Mouse (Mus musculus) spleen, adult 2 months (tissue): ENCODE results near the gene Gm27021. TPM values are rescaled to one million over a fixed set of nuclear protein-coding genes. Genes with fewer than 3 reads are reported as not detected.

Experiments used
- DNase-seq, 2 experiments: peaks; one replicate each; pipeline versions ENCODE4 v3.0.0 to v3.0.0-alpha.2; 2012 to 2021; ENCODE audit warnings: low spot score in 2 of 2, low read depth in 1 of 2
- H3K27ac ChIP-seq: fragments of 200-500 bp; 2 replicates; pipeline ENCODE4 v1.5.1; 2012; ENCODE audit warnings: low read length, inconsistent platforms; ENCODE audit not compliant: insufficient read depth
- H3K27me3 ChIP-seq: fragments of 200-500 bp; 2 replicates; pipeline ENCODE4 v1.6.1; 2012; ENCODE audit warnings: mild to moderate bottlenecking, moderate library complexity, low read length, inconsistent platforms; ENCODE audit not compliant: control insufficient read depth, insufficient read depth
- H3K36me3 ChIP-seq: fragments of 200-500 bp; 2 replicates; pipeline ENCODE4 v1.6.1; 2012; ENCODE audit warnings: mild to moderate bottlenecking, low read length, inconsistent platforms; ENCODE audit not compliant: control insufficient read depth, insufficient read depth
- H3K4me1 ChIP-seq: fragments of 200-500 bp; 2 replicates; pipeline ENCODE4 v1.6.1; 2011; ENCODE audit warnings: inconsistent platforms; ENCODE audit not compliant: control insufficient read depth, insufficient read depth, insufficient read length
- H3K4me3 ChIP-seq: fragments of 200-500 bp; 2 replicates; pipeline ENCODE4 v1.5.1; 2011; ENCODE audit warnings: mild to moderate bottlenecking, inconsistent platforms; ENCODE audit not compliant: insufficient read depth, insufficient read length; ENCODE audit errors: extremely low read depth
- CTCF ChIP-seq: fragments of 200-500 bp; IDR thresholded peaks from 2 replicates; pipeline ENCODE4 v1.5.1; 2011; ENCODE audit warnings: mild to moderate bottlenecking, inconsistent platforms; ENCODE audit not compliant: insufficient read depth, insufficient read length, insufficient replicate concordance; ENCODE audit errors: extremely low read depth
- POLR2A ChIP-seq: fragments of 200-500 bp; IDR thresholded peaks from 2 replicates; pipeline ENCODE4 v1.6.1; 2011; ENCODE audit warnings: low read depth, low read length, inconsistent platforms
- WGBS: fragments of 180-500 bp; shearing (Covaris S2); methylation state at CpG from one replicate; pipeline ENCODE4 v1.1.7; 2018; 5-methylcytosine and 5-hydroxymethylcytosine counted together
- polyA plus RNA-seq: library from polyadenylated mRNA; depleted of rRNA; stranded (reverse); fragments of >200 nt; gene quantifications from 2 replicates; pipeline ENCODE4 v1.2.3, GENCODE M21; 2012; rRNA removed

Gene Gm27021
- polyA plus RNA-seq, 1 experiment: 0.18 TPM

GRCm38 (mm10) chr8:120563851-120564837 is 103.7 kb downstream of the Gm27021 start:
- Histone ChIP-seq H3K27me3 (no peaks in the 10 kb centered on the region), H3K4me3 (no peak overlapping the region), H3K4me1 (peaks cover 18% of the 10 kb centered on the region; the same call in 1 of the 2 replicates), H3K27ac (peak overlapping the region; percentile 73), H3K36me3 (peaks cover 31% of the 10 kb centered on the region)
- WGBS: 23% methylated on average over 20 of the region's 20 CpGs
- peak in 1 of 2 experiments; percentile 52 for DNase-seq
- TF ChIP-seq POLR2A: no peak
- TF ChIP-seq CTCF: no peak

DNA sequence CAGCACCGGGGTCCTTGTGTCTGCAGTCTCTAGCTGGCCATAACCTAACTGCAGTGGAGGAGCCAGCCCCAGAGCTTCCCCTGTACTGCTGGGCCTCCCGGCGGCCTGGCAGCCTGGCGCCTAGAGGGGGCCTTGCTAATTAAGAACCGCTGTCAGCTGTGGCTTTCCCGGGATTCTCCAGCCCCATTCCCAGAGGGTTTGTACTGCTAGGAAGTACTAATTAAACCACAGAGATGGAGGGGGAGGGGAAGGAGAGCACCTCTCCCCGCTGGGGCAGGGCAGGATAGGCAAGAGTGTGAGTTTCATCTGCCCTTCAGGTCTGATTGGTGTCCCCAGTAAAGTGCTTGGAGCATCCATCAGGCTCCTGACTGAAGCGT is 104.5 kb downstream of the Gm27021 start:
- Histone ChIP-seq H3K27ac (peak overlapping the region; percentile 73), H3K4me3 (no peak overlapping the region), H3K4me1 (peaks cover 18% of the 10 kb centered on the region; the same call in 1 of the 2 replicates), H3K36me3 (peaks cover 25% of the 10 kb centered on the region), H3K27me3 (no peaks in the 10 kb centered on the region)
- no peak for TF ChIP-seq POLR2A
- TF ChIP-seq CTCF: no peak
- no peak for DNase-seq
- WGBS: 42% methylated on average over 8 of the region's 8 CpGs

DNA sequence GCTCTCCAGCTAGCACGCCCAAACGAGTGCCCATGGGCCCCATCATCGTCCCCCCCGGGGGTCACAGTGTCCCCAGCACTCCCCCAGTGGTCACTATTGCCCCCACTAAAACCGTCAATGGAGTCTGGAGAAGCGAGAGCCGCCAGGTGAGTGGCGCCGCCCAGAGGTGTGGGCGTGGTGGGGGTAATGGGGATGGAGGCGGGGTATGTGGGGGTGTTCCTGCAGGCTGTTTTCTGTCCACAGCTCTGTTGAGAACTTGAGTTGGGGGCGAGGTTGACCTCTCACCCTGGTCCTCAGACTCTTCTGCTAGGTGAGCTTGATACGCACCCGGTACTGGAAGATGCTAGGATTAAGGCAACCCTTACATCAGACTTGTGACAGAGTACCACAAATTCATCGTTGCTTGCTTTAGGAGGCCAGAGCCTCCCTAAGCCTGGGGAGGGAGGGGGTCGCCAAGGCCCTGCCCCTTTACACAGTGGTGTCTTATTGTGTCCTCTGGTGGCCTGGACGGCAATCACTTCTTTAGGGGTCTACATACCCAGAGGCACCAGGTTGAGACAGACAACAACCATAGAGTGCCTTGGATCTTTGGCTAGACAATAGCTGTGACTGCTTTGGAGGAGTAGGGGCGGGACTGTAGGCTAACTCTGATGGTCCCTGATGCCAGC is 105.1 kb downstream of the Gm27021 start:
- Histone ChIP-seq H3K27ac (peak overlapping the region; percentile 73; the same call in 1 of the 2 replicates), H3K27me3 (no peaks in the 10 kb centered on the region), H3K36me3 (peaks cover 21% of the 10 kb centered on the region), H3K4me1 (peaks cover 18% of the 10 kb centered on the region; the same call in 1 of the 2 replicates), H3K4me3 (no peak overlapping the region)
- no peak for TF ChIP-seq CTCF
- no peak for TF ChIP-seq POLR2A
- WGBS: 90% methylated on average over 18 of the region's 18 CpGs
- DNase-seq: no peak

- DNase-seq: no peak
- Histone ChIP-seq H3K27ac (no peak overlapping the region), H3K36me3 (peaks cover 12% of the 10 kb centered on the region), H3K4me3 (no peak overlapping the region), H3K27me3 (no peaks in the 10 kb centered on the region), H3K4me1 (peaks cover 19% of the 10 kb centered on the region; the same call in 1 of the 2 replicates)
- 86% methylated on average over 22 of the region's 22 CpGs for WGBS
- no peak for TF ChIP-seq POLR2A
- TF ChIP-seq CTCF: peak; percentile 26; the same call in 1 of the 2 replicates
Measured at GRCm38 (mm10) chr8:120561539-120562435, 106.1 kb downstream of the Gm27021 start.

DNA sequence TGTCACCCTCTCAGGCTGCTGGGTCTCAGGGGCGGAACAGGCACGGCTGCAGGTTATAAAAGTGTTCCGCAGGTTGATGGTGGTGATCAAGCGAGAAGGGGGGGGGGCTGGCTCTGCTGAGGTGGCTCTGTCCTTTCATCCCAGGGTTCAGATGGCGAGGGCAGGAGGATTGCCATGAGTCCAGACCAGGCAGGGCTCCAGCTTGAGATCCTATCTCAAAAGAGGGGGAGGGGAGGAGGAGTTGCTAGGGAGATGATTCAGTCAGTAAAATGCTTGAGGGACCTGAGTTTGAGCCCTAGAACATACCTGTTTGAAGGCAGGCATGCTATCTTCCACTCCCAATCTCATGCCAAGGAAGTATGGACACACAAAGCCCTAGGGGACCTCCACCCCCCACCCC is 107.3 kb downstream of the Gm27021 start:
- no peak overlapping the region for H3K4me3 ChIP-seq
- no peak overlapping the region for H3K27ac ChIP-seq
- H3K4me1 ChIP-seq: peaks cover 23% of the 10 kb centered on the region; the same call in 1 of the 2 replicates
- H3K27me3 ChIP-seq: no peaks in the 10 kb centered on the region
- DNase-seq: no peak
- 93% methylated on average over 5 of the region's 5 CpGs for whole genome bisulfite sequencing
- no peak for TF ChIP-seq CTCF
- no peak for TF ChIP-seq POLR2A
- H3K36me3 ChIP-seq: peaks cover 6% of the 10 kb centered on the region

DNA sequence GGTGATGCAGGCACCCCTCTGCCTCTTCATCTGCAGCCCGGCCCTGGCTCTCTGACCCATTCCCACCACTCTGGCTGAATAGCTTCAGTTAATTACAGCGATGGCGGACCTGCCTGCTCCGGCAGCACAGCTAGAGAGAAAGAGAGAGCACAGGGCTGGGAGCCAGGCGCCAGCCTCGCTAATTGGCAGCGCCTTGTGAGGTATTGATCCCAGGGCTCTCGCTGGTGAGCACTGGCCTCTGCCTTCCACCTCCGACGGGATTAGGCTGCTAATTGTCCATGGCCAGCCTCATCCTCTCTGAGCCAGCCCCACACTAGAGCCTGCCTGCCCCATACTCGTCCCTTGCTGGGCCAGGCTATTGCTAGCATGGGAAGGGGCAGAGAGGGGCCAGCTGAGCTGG is 108.2 kb downstream of the Gm27021 start:
- TF ChIP-seq CTCF: no peak
- no peak for TF ChIP-seq POLR2A
- Histone ChIP-seq H3K4me1 (peaks cover 23% of the 10 kb centered on the region; the same call in 1 of the 2 replicates), H3K27me3 (no peaks in the 10 kb centered on the region), H3K36me3 (peaks cover 10% of the 10 kb centered on the region), H3K27ac (no peak overlapping the region), H3K4me3 (no peak overlapping the region)
- no peak for DNase-seq
- WGBS: 97% methylated on average over 11 of the region's 11 CpGs

Other genes with a start within 250 kb of the Gm27021 start
- gene Gins2, start 78.8 kb downstream of the Gm27021 start, polyA plus RNA-seq: 8.1 and 14.7 TPM in 2 replicates
- gene 1190005I06Rik, start 20.4 kb downstream of the Gm27021 start, polyA plus RNA-seq: 0.42 and 0.74 TPM in 2 replicates
- gene Cox4i1, start 143 bp upstream of the Gm27021 start, polyA plus RNA-seq: 437 and 535 TPM in 2 replicates
- gene Emc8, start 494 bp upstream of the Gm27021 start, polyA plus RNA-seq: 45.7 and 75.1 TPM in 2 replicates
- gene Irf8, start 68.3 kb upstream of the Gm27021 start, polyA plus RNA-seq: 255 and 267 TPM in 2 replicates